Mouse (Mus musculus) right cerebral cortex, postnatal 25 days (tissue): ENCODE results near the gene Tmem219.

Experiments
- DNase-seq: peaks from one replicate; pipeline ENCODE4 v3.0.0; 2022

Gene Tmem219

GRCm38 (mm10) chr7:126922624-126923060, at the start of gene Tmem219:
Gene Tmem219, minus strand, starts transcription at chr7:126922917.
- no peak for DNase-seq

DNA sequence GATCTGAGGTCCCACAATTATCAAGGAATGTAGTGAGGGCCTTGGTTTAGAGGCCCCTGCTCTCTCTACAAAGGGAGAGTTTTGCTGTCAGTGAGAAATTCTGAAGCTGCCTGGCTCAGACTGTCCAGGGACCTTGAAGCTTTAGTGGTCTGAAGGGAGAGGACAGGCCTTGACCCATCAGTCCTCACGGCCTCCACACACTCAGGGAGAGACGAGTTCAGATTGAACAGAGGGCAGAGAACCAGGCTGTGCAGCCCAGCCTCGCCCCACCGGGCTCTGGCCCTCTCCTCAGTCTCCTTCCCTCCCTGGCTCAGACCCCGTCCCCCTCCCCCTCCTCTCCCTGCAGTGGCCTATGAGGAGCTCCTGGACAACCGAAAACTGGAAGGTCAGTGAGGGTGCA, 44.6 kb upstream of the Tmem219 start:
- no peak for DNase-seq

GRCm38 (mm10) chr7:126965568-126965967, 42.9 kb upstream of the Tmem219 start:
- no peak for DNase-seq

- DNase-seq = no peak
Measured at GRCm38 (mm10) chr7:126963548-126964286, 41.0 kb upstream of the Tmem219 start.

DNA sequence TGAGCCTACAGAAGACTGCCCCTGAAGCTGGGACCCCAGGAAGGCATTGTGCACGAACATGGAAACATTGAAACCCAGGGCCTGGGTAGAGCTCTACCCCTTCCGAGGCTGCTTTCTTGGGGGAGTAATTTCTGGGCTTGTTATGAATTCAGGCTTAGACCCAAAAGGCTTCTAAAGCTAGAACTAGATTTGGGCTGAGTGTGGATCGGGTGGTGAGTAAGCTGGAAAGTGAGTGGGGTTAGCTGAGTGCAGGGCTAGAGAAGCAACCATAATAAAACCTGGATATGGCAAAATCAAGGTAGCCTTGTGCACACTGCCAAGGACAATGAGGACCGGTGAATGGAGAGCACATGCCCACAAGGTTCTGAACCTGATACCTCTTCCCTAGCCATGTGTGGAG, 39.2 kb upstream of the Tmem219 start:
- no peak for DNase-seq

- no peak for DNase-seq
Measured at GRCm38 (mm10) chr7:126961095-126961494, 38.4 kb upstream of the Tmem219 start.

DNA sequence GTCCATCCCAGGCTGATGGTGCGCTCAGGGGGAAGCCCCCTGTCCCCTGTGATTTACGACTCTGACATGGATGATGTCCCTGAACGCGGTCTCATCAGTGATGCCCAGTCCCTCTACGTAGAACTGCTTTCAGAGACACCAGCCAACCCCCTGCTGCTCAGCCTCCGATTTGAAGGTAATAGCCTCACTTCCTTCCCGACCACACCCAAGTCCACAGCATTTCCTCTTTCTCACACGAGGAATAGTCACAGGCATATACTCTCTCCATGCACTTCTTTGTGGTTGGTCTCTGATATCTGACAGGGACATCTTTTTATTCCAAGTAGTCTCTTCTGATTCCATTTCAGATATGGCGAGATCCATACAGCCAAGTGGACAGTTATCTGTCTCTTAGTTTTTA, 37.1 kb upstream of the Tmem219 start:
- DNase-seq = no peak

DNA sequence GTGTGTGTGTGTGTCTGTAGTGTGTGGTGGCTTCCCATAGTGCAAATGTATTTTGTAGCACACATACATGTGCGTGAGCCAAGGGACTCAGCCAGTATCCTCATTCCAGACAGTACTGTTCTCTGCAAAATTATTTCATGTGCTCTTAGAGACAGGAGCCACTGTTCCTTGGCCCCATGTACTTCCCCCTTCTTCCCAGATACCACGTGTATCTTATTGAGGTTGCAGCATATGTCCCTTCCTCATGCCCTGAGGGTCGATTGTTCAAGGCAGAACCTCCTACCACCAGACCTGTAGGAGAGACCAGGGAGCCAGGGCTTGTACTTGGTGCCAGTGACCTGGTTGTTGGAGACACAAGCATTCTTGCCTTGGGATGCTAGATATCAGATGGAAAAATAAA, 32.4 kb upstream of the Tmem219 start:
- DNase-seq = no peak

DNA sequence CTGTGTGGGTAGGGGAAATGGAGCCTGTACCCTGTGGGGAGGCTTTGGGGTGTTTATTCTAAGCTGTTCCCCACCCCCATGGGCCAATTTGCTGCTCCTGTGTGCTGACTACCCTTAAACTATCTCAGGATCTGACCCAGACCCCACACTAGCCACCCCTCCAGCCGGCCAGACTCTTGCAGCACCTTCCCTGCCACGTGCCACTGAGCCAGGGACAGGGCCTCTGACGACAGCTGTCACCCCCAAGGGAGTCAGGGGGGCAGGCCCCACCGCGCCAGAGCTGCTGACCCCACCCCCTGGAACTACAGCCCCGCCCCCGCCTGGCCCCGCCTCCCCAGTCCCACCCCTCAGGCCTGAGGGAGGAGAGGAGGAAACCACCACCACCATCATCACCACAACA, 29.9 kb upstream of the Tmem219 start:
- DNase-seq = no peak

- DNase-seq = peak; percentile 23
Measured at GRCm38 (mm10) chr7:126951741-126952140, 29.0 kb upstream of the Tmem219 start.

- peak; percentile 34 for DNase-seq
Measured at GRCm38 (mm10) chr7:126950647-126951615, 28.2 kb upstream of the Tmem219 start.

- DNase-seq = peak; percentile 83
Measured at GRCm38 (mm10) chr7:126949793-126950646, 27.3 kb upstream of the Tmem219 start, which contains the start of gene Sez6l2. Gene Sez6l2, plus strand, starts transcription at chr7:126950563.

- DNase-seq = peak; percentile 76
Measured at GRCm38 (mm10) chr7:126949403-126949792, 26.7 kb upstream of the Tmem219 start, which contains the start of gene Asphd1. Gene Asphd1, minus strand, starts transcription at chr7:126949582.

- DNase-seq = peak; percentile 22
Measured at GRCm38 (mm10) chr7:126948626-126949025, 25.9 kb upstream of the Tmem219 start.

DNA sequence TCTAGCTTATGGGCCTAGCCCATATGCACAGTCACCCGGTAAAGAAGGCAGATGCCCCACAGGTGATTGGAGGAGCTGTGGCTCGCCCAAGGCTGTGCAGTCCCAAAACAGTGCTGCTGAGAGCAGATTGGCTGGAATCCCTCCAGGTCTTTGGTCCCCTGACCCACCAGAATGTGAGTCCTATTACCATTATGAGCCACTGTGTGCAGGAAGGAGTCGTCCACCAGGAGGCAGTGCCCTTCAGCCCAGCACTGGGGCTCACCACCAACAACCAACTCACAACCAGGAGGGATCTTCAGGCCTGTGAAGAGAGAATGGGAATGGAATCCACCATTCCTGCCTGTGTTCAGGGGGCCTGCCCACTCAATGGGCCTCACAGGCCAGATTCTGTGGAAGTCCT, 23.8 kb upstream of the Tmem219 start:
- no peak for DNase-seq

DNA sequence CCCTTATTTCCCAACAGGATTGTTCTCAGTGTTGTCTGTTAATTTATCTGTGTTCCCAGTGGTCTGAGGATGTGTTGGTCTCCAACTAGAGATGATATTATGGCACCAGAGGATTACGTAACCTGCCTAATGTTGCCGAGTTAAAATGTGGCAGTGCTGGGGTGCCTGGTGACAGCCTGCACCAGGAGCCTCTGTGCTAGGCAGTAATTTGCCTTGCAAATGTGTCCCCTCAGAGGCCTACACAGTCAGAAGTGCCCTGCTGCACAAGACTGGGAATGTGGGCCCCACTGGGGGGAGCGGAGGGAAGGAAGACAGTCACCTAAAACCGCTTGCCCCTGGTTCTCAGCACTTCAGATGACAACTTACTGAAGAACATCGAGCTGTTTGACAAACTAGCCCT, 19.1 kb upstream of the Tmem219 start:
- DNase-seq = no peak

DNA sequence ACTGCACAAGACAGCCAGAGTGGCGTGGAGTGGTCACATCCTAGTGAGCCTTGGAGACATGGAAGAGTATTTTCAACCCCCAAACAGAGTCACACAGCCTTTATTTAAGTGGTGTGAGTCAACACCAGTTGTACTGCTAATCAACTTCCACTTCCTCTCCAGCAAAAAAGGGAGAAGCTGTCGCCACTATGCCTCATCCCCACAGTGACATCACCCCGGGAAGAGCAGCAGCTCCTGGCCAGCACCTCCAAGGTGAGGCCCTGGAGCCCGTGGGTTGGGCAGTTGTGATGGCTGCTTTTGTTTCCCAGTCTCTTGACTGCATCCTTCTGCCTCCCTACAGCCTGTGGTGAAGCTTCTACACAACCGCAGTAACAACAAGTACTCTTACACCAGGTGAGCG, 18.5 kb upstream of the Tmem219 start:
- DNase-seq = no peak

GRCm38 (mm10) chr7:126932652-126933051, 9.9 kb upstream of the Tmem219 start:
- no peak for DNase-seq

DNA sequence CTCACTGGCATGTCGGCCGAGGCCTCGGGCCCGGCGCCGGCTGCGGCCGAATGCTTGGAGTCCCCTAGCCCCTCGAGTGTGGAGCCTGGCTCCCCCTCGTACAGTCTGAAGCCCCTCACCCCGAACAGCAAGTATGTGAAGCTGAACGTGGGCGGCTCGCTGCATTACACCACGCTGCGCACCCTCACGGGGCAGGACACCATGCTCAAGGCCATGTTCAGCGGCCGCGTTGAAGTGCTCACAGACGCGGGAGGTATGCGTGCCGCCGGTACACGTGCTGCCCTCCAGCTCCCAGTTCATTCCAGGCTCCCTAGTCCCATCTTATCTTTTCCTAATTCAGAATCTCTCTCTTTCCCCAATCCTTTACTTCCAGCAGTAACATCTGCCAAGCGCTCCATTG, 6.3 kb upstream of the Tmem219 start:
- DNase-seq = no peak

GRCm38 (mm10) chr7:126928384-126929037, 5.8 kb upstream of the Tmem219 start, which contains the start of gene Kctd13:
Gene Kctd13, plus strand, starts transcription at chr7:126928879.
- peak; percentile 95 for DNase-seq

DNA sequence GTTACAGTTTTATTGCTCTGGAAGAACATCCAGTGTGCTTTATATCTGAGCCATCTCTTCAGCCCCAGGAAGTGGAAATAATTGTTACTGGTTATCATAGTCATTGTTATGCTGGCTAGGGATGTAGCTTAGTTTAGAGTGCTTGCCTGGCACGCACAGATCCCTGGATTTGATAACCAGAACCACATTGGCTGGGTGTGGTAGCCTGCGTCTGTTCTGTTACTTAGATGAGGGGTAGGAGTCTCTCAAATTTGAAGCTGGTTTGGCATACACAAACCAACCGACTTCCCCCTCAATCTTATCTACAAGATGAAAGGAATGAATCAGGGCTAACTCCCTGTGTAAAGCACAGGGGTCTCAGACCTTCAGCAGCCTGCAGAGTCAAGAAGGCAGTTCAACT, 3.6 kb upstream of the Tmem219 start:
- DNase-seq = no peak

- no peak for DNase-seq
Measured at GRCm38 (mm10) chr7:126923999-126924398, 1.3 kb upstream of the Tmem219 start.
